Mouse (Mus musculus) ES-Bruce4 (cell line): ENCODE results near the gene Brca2. TPM values are rescaled to one million over a fixed set of nuclear protein-coding genes. Genes with fewer than 3 reads are reported as not detected.

Experiments used
- H3K27ac ChIP-seq: 2 replicates; pipeline ENCODE4 v1.5.1; 2012; ENCODE audit warnings: low read length, inconsistent platforms; ENCODE audit not compliant: insufficient read depth
- H3K27me3 ChIP-seq: 2 replicates; pipeline ENCODE4 v1.6.1; 2012; ENCODE audit warnings: mild to moderate bottlenecking, low read length, inconsistent platforms; ENCODE audit not compliant: control insufficient read depth, poor library complexity, insufficient read depth, severe bottlenecking
- H3K36me3 ChIP-seq: 2 replicates; pipeline ENCODE4 v1.6.1; 2012; ENCODE audit warnings: inconsistent platforms, mild to moderate bottlenecking, low read length, moderate library complexity; ENCODE audit not compliant: control insufficient read depth, poor library complexity, insufficient read depth, severe bottlenecking
- H3K4me1 ChIP-seq: one replicate; pipeline ENCODE4 v1.8.1; 2011; ENCODE audit warnings: low read length; ENCODE audit not compliant: control insufficient read depth, insufficient read depth
- H3K4me3 ChIP-seq: 2 replicates; pipeline ENCODE4 v1.5.1; 2011; ENCODE audit warnings: low read depth, mild to moderate bottlenecking, low read length
- H3K9ac ChIP-seq: 2 replicates; pipeline ENCODE4 v1.6.1; 2012; ENCODE audit warnings: low read depth, mild to moderate bottlenecking, inconsistent platforms; ENCODE audit not compliant: poor library complexity, severe bottlenecking
- H3K9me3 ChIP-seq: replicated peaks from 2 replicates; pipeline ENCODE4 v1.6.1; 2012; ENCODE audit warnings: mild to moderate bottlenecking, low read length, inconsistent platforms; ENCODE audit not compliant: control insufficient read depth, poor library complexity, insufficient read depth, severe bottlenecking
- CTCF ChIP-seq: IDR thresholded peaks from one replicate; pipeline ENCODE4 v1.8.1; 2011; ENCODE audit warnings: low read depth, low read length
- EP300 ChIP-seq: IDR thresholded peaks from 2 replicates; pipeline ENCODE4 v1.6.1; 2011; ENCODE audit warnings: low read depth, low read length; ENCODE audit not compliant: insufficient read depth
- POLR2A ChIP-seq: IDR thresholded peaks from one replicate; pipeline ENCODE4 v1.8.1; 2011; ENCODE audit warnings: low read length; ENCODE audit not compliant: insufficient read depth
- polyA plus RNA-seq: library from polyadenylated mRNA; stranded (reverse); fragments of >200 nt; gene quantifications from 2 replicates; pipeline ENCODE4 v1.2.4, GENCODE M21; 2011; ENCODE audit warnings: low read depth; ENCODE audit not compliant: missing spikeins, insufficient read depth, insufficient read length

The Brca2 gene
- polyA plus RNA-seq, 1 experiment, result 58.8 TPM

DNA sequence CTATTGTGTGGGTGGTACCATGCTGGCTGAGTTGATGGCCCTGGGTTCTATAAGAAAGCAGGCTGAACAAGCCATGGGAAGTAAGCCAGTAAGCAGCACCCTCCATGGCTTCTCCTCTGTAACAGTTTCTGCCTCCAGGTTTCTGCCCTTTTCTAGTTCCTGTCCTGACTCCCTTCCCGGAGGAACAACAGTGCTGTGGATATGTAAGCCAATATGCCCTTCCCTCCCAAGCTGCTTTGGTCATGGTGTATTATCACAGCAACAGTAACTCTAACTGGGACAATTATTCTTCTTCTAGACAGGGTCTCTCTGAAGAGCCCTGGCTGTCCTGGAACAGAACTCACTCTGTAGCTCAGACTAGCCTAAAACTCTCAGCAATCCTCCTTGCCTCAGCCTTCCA, 88.7 kb downstream of the Brca2 start:
- TF ChIP-seq EP300 (no peak), POLR2A (no peak), CTCF (no peak)
- Histone ChIP-seq H3K27me3 (no peaks in the 10 kb centered on the region), H3K9me3 (no peaks in the 10 kb centered on the region), H3K36me3 (no peaks in the 10 kb centered on the region), H3K9ac (no peak overlapping the region), H3K4me1 (no peaks in the 10 kb centered on the region), H3K4me3 (no peak overlapping the region), H3K27ac (no peak overlapping the region)

DNA sequence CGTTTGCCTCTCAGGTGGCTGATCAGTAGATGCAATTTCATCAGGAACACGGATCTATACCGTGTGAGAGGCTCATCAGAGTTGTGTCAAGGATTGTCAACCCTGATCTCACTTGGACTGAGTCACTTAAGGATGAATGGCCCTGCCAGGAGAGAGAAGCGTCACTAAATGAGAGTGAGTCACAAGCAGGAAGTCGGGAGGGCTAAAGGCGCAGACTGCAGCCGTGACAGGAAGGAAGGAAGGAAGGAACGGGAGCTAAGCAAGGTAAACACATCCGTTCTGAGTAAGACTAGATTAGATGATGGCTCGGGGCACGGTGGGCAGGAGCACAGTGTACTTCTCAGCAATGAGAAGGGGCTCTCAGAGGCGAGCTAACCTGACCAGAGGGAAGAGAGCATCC, 89.3 kb downstream of the Brca2 start:
- Histone ChIP-seq H3K9me3 (no peaks in the 10 kb centered on the region), H3K27ac (no peak overlapping the region), H3K4me3 (no peak overlapping the region), H3K36me3 (no peaks in the 10 kb centered on the region), H3K27me3 (no peaks in the 10 kb centered on the region), H3K9ac (no peak overlapping the region), H3K4me1 (no peaks in the 10 kb centered on the region)
- TF ChIP-seq CTCF (no peak), POLR2A (no peak), EP300 (no peak)

DNA sequence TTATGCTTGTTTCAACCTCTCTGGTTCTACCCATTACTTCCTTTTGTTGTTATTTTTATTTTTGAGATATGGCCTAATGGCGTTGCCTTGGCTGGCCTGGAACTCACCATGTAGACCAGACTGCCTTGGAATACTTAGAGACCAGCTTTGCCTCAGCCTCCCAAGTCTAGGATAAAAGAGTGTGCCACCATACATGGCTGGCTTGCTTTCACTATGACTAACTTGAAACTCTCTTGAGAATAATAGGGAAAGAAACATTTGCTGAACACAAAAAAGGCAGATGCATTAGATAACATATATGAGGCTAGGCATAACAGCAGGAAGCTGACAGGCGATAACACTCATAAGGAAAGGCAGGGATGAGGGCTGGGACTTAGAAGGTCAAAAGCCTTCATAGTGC, 91.6 kb downstream of the Brca2 start:
- Histone ChIP-seq H3K36me3 (no peaks in the 10 kb centered on the region), H3K27me3 (no peaks in the 10 kb centered on the region), H3K9ac (no peak overlapping the region), H3K4me3 (no peak overlapping the region), H3K9me3 (no peaks in the 10 kb centered on the region), H3K4me1 (no peaks in the 10 kb centered on the region), H3K27ac (no peak overlapping the region)
- TF ChIP-seq CTCF, result no peak
- TF ChIP-seq POLR2A, result no peak
- no peak for TF ChIP-seq EP300

DNA sequence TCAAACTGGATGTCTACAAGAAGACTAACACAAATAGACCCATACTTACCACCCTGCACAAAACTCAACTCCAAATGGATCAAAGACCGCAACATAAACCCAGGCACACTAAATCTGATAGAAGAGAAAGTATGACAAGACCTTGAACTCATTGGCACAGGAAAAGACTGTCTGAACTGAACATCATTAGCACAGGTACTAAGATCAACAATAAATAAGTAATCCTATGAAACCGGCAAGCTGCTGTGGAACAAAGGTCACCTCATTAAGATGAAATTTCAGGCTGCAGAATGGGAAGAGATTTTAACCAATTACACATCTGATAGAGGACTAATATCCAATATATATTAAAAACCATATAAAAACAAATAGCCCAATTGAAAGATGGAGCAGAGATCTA, 93.8 kb downstream of the Brca2 start:
- Histone ChIP-seq H3K36me3 (no peaks in the 10 kb centered on the region), H3K9ac (no peak overlapping the region), H3K4me1 (no peaks in the 10 kb centered on the region), H3K27ac (no peak overlapping the region), H3K27me3 (no peaks in the 10 kb centered on the region), H3K9me3 (no peaks in the 10 kb centered on the region), H3K4me3 (no peak overlapping the region)
- TF ChIP-seq CTCF (no peak), POLR2A (no peak), EP300 (no peak)

DNA sequence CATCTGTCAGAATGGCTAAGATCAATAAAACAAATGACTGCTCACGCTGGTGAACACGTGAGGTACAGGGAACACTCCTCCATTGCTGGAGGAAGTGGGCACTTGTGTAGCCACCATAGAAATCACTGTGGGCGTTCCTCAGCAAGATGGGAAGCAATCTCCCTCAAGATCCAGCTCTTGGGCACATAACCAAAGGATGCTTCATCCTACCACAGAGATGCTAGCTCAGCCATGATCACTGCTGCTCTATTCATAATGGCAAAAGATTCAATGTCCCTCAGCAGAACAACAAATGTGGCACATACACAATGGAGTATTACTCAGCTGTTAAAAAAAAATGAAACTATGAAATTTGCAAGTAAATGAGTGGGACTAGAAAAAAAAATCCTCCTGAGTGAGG, 94.3 kb downstream of the Brca2 start:
- TF ChIP-seq EP300 (no peak), CTCF (no peak), POLR2A (no peak)
- H3K9ac ChIP-seq, result no peak overlapping the region
- H3K27ac ChIP-seq, result no peak overlapping the region
- H3K9me3 ChIP-seq, result no peaks in the 10 kb centered on the region
- H3K36me3 ChIP-seq, result no peaks in the 10 kb centered on the region
- H3K4me3 ChIP-seq, result no peak overlapping the region
- H3K27me3 ChIP-seq, result no peaks in the 10 kb centered on the region
- H3K4me1 ChIP-seq, result no peaks in the 10 kb centered on the region

DNA sequence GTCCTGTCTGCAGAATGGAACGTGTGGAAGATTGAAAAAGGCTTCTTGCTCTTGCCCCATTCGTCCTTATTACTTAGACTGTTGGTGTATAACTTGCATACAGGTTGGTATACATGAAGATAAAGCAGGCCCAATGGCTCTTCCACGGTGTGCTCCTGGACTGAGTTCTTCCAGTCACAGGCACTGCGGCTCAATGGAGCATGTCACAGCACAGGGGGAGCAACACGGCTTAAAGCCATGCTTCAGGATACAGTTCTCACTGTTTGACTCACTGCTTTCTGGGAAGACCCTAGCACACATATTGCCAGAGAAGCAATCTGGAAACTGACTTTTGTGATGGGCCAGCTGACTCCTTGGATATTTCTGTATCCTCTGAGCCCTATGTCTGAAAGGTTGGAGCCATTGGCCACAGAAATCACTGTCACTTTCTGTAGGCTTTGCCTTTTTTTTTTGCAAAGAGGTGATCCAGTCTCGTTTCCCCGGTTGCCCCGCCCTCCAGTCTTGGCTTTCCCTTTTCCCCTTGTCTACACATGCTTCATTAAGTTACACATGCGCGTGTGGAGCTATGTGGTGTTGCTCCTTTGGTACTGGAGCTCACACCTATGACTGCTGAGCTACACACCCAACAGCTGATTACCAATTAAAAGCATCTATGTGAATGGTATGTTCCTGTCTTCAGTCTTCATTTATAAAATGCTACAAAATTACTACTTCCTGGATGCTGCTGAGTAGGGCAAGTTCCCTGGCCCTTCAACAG, 96.3 kb downstream of the Brca2 start:
- Histone ChIP-seq H3K4me1 (no peaks in the 10 kb centered on the region), H3K9me3 (no peaks in the 10 kb centered on the region), H3K36me3 (no peaks in the 10 kb centered on the region), H3K9ac (no peak overlapping the region), H3K4me3 (no peak overlapping the region), H3K27me3 (no peaks in the 10 kb centered on the region), H3K27ac (no peak overlapping the region)
- TF ChIP-seq CTCF (no peak), POLR2A (no peak), EP300 (no peak)

Other genes with a start within 250 kb of the Brca2 start
- not detected in 2 replicates for gene Zar1l, start 4.5 kb upstream of the Brca2 start, polyA plus RNA-seq
- 8.2 and 11.6 TPM in 2 replicates for gene N4bp2l1, start 74.6 kb downstream of the Brca2 start, polyA plus RNA-seq
- 163 and 179 TPM in 2 replicates for gene N4bp2l2, start 143.6 kb downstream of the Brca2 start, polyA plus RNA-seq
- gene Pds5b, start 151.1 kb downstream of the Brca2 start, polyA plus RNA-seq, result 56.6 and 63.4 TPM in 2 replicates